Mouse (Mus musculus): ENCODE results near the gene Pgap1. TPM values are rescaled to one million over a fixed set of nuclear protein-coding genes. Genes with fewer than 3 reads are reported as not detected.

The Pgap1 gene
- 1.8 and 2.5 TPM in 2 replicates for polyA plus RNA-seq (2012; ENCODE audit: low replicate concordance)

DNA sequence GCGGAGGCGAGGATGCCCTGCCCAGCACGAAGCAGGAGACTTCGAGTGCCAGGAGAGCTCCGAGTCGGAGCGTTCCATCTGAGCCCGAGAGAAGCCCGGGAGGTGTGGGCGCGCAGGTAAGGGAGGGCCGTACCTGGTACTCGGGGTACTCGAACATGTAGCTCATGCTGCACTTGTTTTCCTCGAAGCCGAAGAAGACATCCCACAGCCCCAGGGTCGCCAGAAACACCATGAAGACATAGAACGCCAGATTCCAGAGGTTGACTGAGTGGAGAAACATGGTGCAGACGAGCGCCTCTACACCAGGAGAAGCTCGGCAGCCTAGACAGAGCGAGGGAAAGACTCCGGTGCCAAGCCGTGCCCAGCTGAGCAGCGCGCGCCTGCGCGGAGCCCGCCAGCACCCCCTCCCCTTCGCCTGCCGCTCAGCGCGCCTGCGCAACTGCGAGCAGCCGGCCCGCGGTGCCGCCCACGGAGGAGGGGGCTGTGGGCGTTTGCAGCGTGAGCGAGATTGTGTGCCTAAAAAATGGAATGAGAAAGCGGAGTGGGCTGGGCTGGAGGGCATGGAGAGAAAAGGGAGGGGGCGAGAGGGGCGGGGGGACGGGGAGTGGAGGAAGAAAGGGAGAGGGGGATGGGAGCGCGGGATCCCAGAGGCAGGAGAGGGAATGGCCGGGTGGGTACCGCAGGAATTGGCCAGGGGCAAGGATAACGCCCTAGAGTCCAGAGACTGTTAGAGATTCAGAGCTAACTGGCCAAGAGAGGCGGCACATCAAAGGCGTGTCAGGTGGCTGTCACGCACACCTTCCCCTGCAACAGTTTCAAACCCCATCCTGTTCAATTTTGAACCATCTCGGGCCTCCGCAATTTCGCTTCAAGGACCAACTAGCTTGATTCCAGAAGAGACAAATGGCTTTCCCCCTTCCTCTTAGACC is at the start of gene Pgap1:
TSS of gene Pgap1 (minus strand) at position 384 of the 929 bp plus-strand sequence.

DNA sequence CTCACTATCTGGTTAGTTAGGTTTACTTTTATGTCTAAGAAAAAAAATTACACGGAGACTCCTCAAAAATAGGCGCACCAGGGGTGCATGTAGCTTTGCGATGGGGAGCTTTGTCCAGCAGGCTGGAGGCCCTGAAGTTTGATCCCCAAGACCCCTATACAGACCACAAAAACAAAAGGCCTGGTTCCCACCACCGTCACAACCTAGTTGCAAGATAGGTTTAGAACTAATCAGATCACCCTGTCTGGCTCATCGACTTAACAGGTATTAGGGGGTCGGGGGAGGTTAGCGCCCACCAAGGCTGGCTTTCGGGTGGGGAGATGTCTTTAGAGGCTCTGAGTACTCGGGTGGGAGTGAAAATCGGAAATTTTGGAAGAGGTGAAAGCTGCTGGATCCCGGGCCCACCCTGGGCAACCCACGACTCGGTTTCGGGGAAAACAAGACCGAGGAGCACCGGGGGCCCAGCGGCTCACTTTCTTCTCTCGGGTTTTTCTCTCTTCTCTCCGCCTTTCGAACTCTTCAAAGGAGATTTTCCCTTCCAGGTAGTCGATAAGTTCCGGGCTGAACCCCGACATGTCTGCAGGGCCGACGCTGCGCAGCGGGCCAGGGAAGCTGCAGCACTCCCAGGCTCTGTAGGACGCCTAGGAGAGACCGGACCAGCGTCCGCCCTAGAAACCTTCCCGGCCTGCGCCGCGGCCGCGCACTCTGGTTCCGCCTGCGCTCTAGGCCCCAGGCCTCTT is 119.0 kb downstream of the Pgap1 start, which contains the start of gene Gtf3c3:
TSS of gene Gtf3c3 (minus strand) at position 632 of the 740 bp plus-strand sequence.

Other genes with a start within 250 kb of the Pgap1 start
- 0.46 and 0.98 TPM in 2 replicates for gene Gtf3c3, start 118.7 kb downstream of the Pgap1 start, polyA plus RNA-seq (2012; ENCODE audit: low replicate concordance)